Mouse (Mus musculus): Measurements from ENCODE around the gene Gm3250. TPM values are rescaled to one million over a fixed set of nuclear protein-coding genes. Genes with fewer than 3 reads are reported as not detected.

The Gm3250 gene
- polyA plus RNA-seq, 1 experiment from 2014 or later = not detected

GRCm38 (mm10) chr10:77738929-77739328 is 43.4 kb downstream of the Gm3250 start:
- WGBS = 90% methylated on average over 4 of the region's 4 CpGs
- no peak for ATAC-seq (ENCODE audit: low FRiP score, low read depth)
- no peaks in the 10 kb centered on the region for H3K36me3 ChIP-seq

GRCm38 (mm10) chr10:77735928-77736327 is 46.4 kb downstream of the Gm3250 start:
- Histone ChIP-seq H3K4me1 (no peaks in the 10 kb centered on the region), H3K4me3 (no peak overlapping the region), H3K4me2 (replicated peaks) (no peak overlapping the region), H3K27ac (no peak overlapping the region), H3K9ac (no peak overlapping the region), H3K9me3 (peaks cover 6% of the 10 kb centered on the region; the same call in 1 of the 2 replicates), H3K36me3 (no peaks in the 10 kb centered on the region), H3K27me3 (replicated peaks) (no peaks in the 10 kb centered on the region)
- WGBS = 79% methylated on average over 1 of the region's 1 CpGs
- no peak for ATAC-seq (ENCODE audit: low FRiP score, low read depth)

More at GRCm38 (mm10) chr10:77738929-77739328, 43.4 kb downstream of the Gm3250 start:
- peaks cover 6% of the 10 kb centered on the region; the same call in 1 of the 2 replicates for H3K9me3 ChIP-seq
- H3K9ac ChIP-seq = no peak overlapping the region
- H3K4me1 ChIP-seq = no peaks in the 10 kb centered on the region
- no peaks in the 10 kb centered on the region for H3K27me3 ChIP-seq (replicated peaks)
- no peak overlapping the region for H3K4me3 ChIP-seq
- H3K27ac ChIP-seq = no peak overlapping the region
- no peak overlapping the region for H3K4me2 ChIP-seq (replicated peaks)

Other genes starting within 250 kb of the Gm3250 start
- 67.8 and 71.1 TPM in 2 replicates for gene Pttg1ip, start 200.8 kb downstream of the Gm3250 start, polyA plus RNA-seq (2016; fragmentation: Nextera tagmentation; extraction: Ambion mirVana)
- 288 and 299 TPM in 2 replicates for gene Sumo3, start 176.4 kb downstream of the Gm3250 start, polyA plus RNA-seq (2016; fragmentation: Nextera tagmentation; extraction: Ambion mirVana)
- 7.6 and 11.0 TPM in 2 replicates for gene Gm49325, start 176.3 kb downstream of the Gm3250 start, polyA plus RNA-seq (2016; fragmentation: Nextera tagmentation; extraction: Ambion mirVana)
- gene Ube2g2, start 160.3 kb downstream of the Gm3250 start, polyA plus RNA-seq (2016; fragmentation: Nextera tagmentation; extraction: Ambion mirVana) = 90.9 and 93.7 TPM in 2 replicates
- 0.98 and 1.2 TPM in 2 replicates for gene Tspear, start 96.0 kb downstream of the Gm3250 start, polyA plus RNA-seq (2016; fragmentation: Nextera tagmentation; extraction: Ambion mirVana)
- gene Gm19402, start 91.8 kb downstream of the Gm3250 start, polyA plus RNA-seq (2016; fragmentation: Nextera tagmentation; extraction: Ambion mirVana) = not detected in 2 replicates
- not detected in 2 replicates for gene Gm9508, start 85.3 kb downstream of the Gm3250 start, polyA plus RNA-seq (2016; fragmentation: Nextera tagmentation; extraction: Ambion mirVana)
- gene Gm10272, start 75.9 kb downstream of the Gm3250 start, polyA plus RNA-seq (2016; fragmentation: Nextera tagmentation; extraction: Ambion mirVana) = not detected in 2 replicates
- not detected in 2 replicates for gene Gm10024, start 71.1 kb downstream of the Gm3250 start, polyA plus RNA-seq (2016; fragmentation: Nextera tagmentation; extraction: Ambion mirVana)
- gene Gm10142, start 66.7 kb downstream of the Gm3250 start, polyA plus RNA-seq (2016; fragmentation: Nextera tagmentation; extraction: Ambion mirVana) = not detected in 2 replicates
- not detected in 2 replicates for gene Krtap12-1, start 61.9 kb downstream of the Gm3250 start, polyA plus RNA-seq (2016; fragmentation: Nextera tagmentation; extraction: Ambion mirVana)
- not detected in 2 replicates for gene Gm10100, start 56.1 kb downstream of the Gm3250 start, polyA plus RNA-seq (2016; fragmentation: Nextera tagmentation; extraction: Ambion mirVana)
- not detected in 2 replicates for gene Gm18596, start 39.9 kb downstream of the Gm3250 start, polyA plus RNA-seq (2016; fragmentation: Nextera tagmentation; extraction: Ambion mirVana)
- not detected in 2 replicates for gene Gm9736, start 31.2 kb downstream of the Gm3250 start, polyA plus RNA-seq (2016; fragmentation: Nextera tagmentation; extraction: Ambion mirVana)
- not detected in 2 replicates for gene Gm3233, start 22.9 kb downstream of the Gm3250 start, polyA plus RNA-seq (2016; fragmentation: Nextera tagmentation; extraction: Ambion mirVana)
- not detected in 2 replicates for gene Gm3238, start 11.2 kb downstream of the Gm3250 start, polyA plus RNA-seq (2016; fragmentation: Nextera tagmentation; extraction: Ambion mirVana)
- not detected in 2 replicates for gene Gm7138, start 5.6 kb downstream of the Gm3250 start, polyA plus RNA-seq (2016; fragmentation: Nextera tagmentation; extraction: Ambion mirVana)
- gene Gm7137, start 5.7 kb upstream of the Gm3250 start, polyA plus RNA-seq (2016; fragmentation: Nextera tagmentation; extraction: Ambion mirVana) = not detected in 2 replicates
- not detected in 2 replicates for gene Gm9639, start 12.5 kb upstream of the Gm3250 start, polyA plus RNA-seq (2016; fragmentation: Nextera tagmentation; extraction: Ambion mirVana)
- not detected in 2 replicates for gene Gm19668, start 16.6 kb upstream of the Gm3250 start, polyA plus RNA-seq (2016; fragmentation: Nextera tagmentation; extraction: Ambion mirVana)
- not detected in 2 replicates for gene Gm9507, start 29.3 kb upstream of the Gm3250 start, polyA plus RNA-seq (2016; fragmentation: Nextera tagmentation; extraction: Ambion mirVana)
- gene Gm2696, start 32.1 kb upstream of the Gm3250 start, polyA plus RNA-seq (2016; fragmentation: Nextera tagmentation; extraction: Ambion mirVana) = not detected in 2 replicates
- not detected in 2 replicates for gene Krtap10-4, start 44.6 kb upstream of the Gm3250 start, polyA plus RNA-seq (2016; fragmentation: Nextera tagmentation; extraction: Ambion mirVana)
- gene Krtap10-10, start 53.4 kb upstream of the Gm3250 start, polyA plus RNA-seq (2016; fragmentation: Nextera tagmentation; extraction: Ambion mirVana) = not detected in 2 replicates
- not detected in 2 replicates for gene Gm36176, start 64.3 kb upstream of the Gm3250 start, polyA plus RNA-seq (2016; fragmentation: Nextera tagmentation; extraction: Ambion mirVana)
- gene Gm10318, start 70.3 kb upstream of the Gm3250 start, polyA plus RNA-seq (2016; fragmentation: Nextera tagmentation; extraction: Ambion mirVana) = not detected in 2 replicates
- not detected in 2 replicates for gene Gm3285, start 79.4 kb upstream of the Gm3250 start, polyA plus RNA-seq (2016; fragmentation: Nextera tagmentation; extraction: Ambion mirVana)
- 8.0 and 8.4 TPM in 2 replicates for gene Lrrc3, start 120.0 kb upstream of the Gm3250 start, polyA plus RNA-seq (2016; fragmentation: Nextera tagmentation; extraction: Ambion mirVana)
- gene Trpm2, start 188.0 kb upstream of the Gm3250 start, polyA plus RNA-seq (2016; fragmentation: Nextera tagmentation; extraction: Ambion mirVana) = 2.2 and 3.0 TPM in 2 replicates
- 35.4 and 35.8 TPM in 2 replicates for gene 1810043G02Rik, start 196.0 kb upstream of the Gm3250 start, polyA plus RNA-seq (2016; fragmentation: Nextera tagmentation; extraction: Ambion mirVana)
- gene Pfkl, start 227.5 kb upstream of the Gm3250 start, polyA plus RNA-seq (2016; fragmentation: Nextera tagmentation; extraction: Ambion mirVana) = 113 and 115 TPM in 2 replicates

All from neural tube, embryonic 12.5 days (tissue).